Mouse (Mus musculus): ENCODE results near the gene Rbm24.

The Rbm24 gene

GRCm38 (mm10) chr13:46433880-46434560 is 15.8 kb downstream of the Rbm24 start:
- no peak for DNase-seq (ENCODE audit: low spot score in 2 of 2)

GRCm38 (mm10) chr13:46438960-46439359 is 20.7 kb downstream of the Rbm24 start:
- no peak for DNase-seq (ENCODE audit: low spot score in 2 of 2)

GRCm38 (mm10) chr13:46444021-46444420 is 25.8 kb downstream of the Rbm24 start:
- no peak for DNase-seq (ENCODE audit: low spot score in 2 of 2)

- DNase-seq (ENCODE audit: low spot score in 2 of 2), result no peak
These were observed 27.8 kb downstream of the Rbm24 start for GRCm38 (mm10) chr13:46446062-46446461.

GRCm38 (mm10) chr13:46448276-46448675 is 30.0 kb downstream of the Rbm24 start:
- no peak for DNase-seq (ENCODE audit: low spot score in 2 of 2)

GRCm38 (mm10) chr13:46449955-46450354 is 31.7 kb downstream of the Rbm24 start:
- no peak for DNase-seq (ENCODE audit: low spot score in 2 of 2)

- no peak for DNase-seq (ENCODE audit: low spot score in 2 of 2)
These were observed 32.4 kb downstream of the Rbm24 start for GRCm38 (mm10) chr13:46450623-46451022.

GRCm38 (mm10) chr13:46451548-46451947 is 33.3 kb downstream of the Rbm24 start:
- DNase-seq (ENCODE audit: low spot score in 2 of 2), result no peak

- no peak for DNase-seq (ENCODE audit: low spot score in 2 of 2)
These were observed 41.3 kb downstream of the Rbm24 start for GRCm38 (mm10) chr13:46459546-46459945.

- DNase-seq (ENCODE audit: low spot score in 2 of 2), result no peak
These were observed 44.0 kb downstream of the Rbm24 start for GRCm38 (mm10) chr13:46462280-46462679.

- DNase-seq (ENCODE audit: low spot score in 2 of 2), result no peak
These were observed 45.5 kb downstream of the Rbm24 start for GRCm38 (mm10) chr13:46463764-46464163.

- DNase-seq (ENCODE audit: low spot score in 2 of 2), result no peak
These were observed 50.0 kb downstream of the Rbm24 start for GRCm38 (mm10) chr13:46468251-46468650.

GRCm38 (mm10) chr13:46469536-46469935 is 51.3 kb downstream of the Rbm24 start:
- DNase-seq (ENCODE audit: low spot score in 2 of 2), result no peak

Measured in urinary bladder, adult 18-20 months (tissue).